Mouse (Mus musculus): ENCODE measurements around the gene Vcam1. TPM values are rescaled to one million over a fixed set of nuclear protein-coding genes. Genes with fewer than 3 reads are reported as not detected.

Vcam1 gene
- polyA plus RNA-seq, 1 experiment = 0.04 TPM

DNA sequence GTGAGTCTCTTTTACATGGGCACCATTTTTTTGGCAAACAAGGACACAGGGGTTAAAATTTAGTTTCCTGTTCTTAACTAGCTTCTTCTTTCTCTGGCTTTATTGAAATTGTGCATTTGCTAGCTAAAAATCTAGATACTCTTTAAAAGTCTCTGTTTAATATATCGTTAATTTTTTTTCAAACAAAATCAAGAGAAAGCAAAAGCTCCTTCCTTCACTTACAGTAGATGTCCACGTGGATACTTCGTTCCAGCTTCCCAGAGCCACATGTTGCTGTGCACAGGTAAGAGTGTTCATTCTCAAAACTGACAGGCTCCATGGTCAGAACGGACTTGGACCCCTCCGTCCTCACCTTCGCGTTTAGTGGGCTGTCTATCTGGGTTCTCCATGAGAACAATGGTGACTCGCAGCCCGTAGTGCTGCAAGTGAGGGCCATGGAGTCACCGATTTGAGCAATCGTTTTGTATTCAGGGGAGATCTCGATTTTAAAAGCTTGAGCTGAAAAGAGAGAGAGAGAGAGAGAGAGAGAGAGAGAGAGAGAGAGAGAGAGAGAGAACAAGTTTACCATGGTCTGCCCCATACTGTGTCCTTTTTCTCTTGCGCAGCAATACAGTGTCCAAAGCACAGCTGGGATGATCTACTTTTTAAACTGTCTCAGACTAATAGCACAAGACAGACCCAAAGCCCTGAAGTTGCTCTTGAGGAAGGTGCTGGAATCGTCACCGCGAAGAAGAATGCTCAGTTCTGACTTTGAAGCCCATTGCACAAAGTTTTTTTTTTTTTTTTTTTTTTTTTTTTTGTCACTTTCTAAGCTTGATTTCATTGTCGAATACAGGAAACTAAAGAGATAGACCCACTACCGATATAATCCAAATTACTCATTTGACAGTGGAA lies 930 bp downstream of the Vcam1 start:
- Histone ChIP-seq H3K9me3 (no peaks in the 10 kb centered on the region), H3K4me3 (replicated peaks) (no peak overlapping the region), H3K27me3 (replicated peaks) (peaks cover 4% of the 10 kb centered on the region), H3K4me1 (peaks cover 10% of the 10 kb centered on the region; the same call in 1 of the 2 replicates), H3K36me3 (replicated peaks; ENCODE audit: low read length) (no peaks in the 10 kb centered on the region)
- TF ChIP-seq GATA1 (IDR thresholded peaks at IDR 0.05; ENCODE audit: borderline replicate concordance, low read length) = no peak

DNA sequence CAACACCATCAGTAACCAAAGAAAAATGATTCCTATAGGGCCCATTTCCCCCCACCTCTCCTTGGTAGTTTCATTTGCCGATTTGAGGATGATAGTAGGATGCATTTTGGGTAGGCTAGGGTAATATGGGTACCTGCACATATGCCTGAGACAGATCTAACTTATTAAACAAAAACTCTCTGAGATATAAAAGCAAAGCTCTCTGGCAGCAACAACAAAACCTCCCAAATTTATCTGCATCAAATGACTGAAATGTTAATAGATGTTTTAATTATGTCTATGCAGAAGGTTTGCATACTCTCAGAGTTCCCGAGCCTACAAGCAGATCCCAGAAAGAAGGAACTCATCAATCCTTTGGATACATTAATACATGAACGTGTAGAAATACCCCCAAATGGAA lies 1.7 kb downstream of the Vcam1 start:
- peaks cover 4% of the 10 kb centered on the region for H3K27me3 ChIP-seq (replicated peaks)
- H3K36me3 ChIP-seq (replicated peaks; ENCODE audit: low read length) = no peaks in the 10 kb centered on the region
- TF ChIP-seq GATA1 (IDR thresholded peaks at IDR 0.05; ENCODE audit: borderline replicate concordance, low read length) (no peak), FLI1 (IDR thresholded peaks at IDR 0.05; ENCODE audit: low read length) (no peak)
- H3K4me3 ChIP-seq (replicated peaks) = no peak overlapping the region
- H3K9me3 ChIP-seq = no peaks in the 10 kb centered on the region
- peaks cover 10% of the 10 kb centered on the region; the same call in 1 of the 2 replicates for H3K4me1 ChIP-seq

DNA sequence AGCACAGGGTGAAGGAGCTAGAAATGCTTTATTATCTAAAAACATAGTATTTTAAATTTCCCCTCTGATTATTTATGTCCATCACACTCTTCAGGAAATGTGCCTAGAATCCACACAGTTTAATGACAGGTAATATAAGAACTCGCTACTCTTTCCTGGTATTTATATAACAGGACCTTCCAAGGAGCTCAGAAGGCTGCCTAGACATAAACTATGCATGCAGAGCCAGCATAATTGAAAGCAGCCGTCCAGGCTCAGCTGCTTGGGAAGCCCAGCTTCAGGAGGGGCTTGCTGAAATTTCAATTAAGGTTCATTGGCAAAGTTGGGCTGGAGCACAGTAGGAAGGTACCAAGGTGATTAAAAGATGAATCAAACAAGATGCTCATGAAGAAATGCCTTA lies 2.2 kb downstream of the Vcam1 start:
- no peaks in the 10 kb centered on the region for H3K36me3 ChIP-seq (replicated peaks; ENCODE audit: low read length)
- no peak for TF ChIP-seq GATA1 (IDR thresholded peaks at IDR 0.05; ENCODE audit: borderline replicate concordance, low read length)
- no peak for TF ChIP-seq FLI1 (IDR thresholded peaks at IDR 0.05; ENCODE audit: low read length)
- H3K4me3 ChIP-seq (replicated peaks) = no peak overlapping the region
- H3K4me1 ChIP-seq = peaks cover 10% of the 10 kb centered on the region; the same call in 1 of the 2 replicates
- no peaks in the 10 kb centered on the region for H3K9me3 ChIP-seq
- peaks cover 4% of the 10 kb centered on the region for H3K27me3 ChIP-seq (replicated peaks)

DNA sequence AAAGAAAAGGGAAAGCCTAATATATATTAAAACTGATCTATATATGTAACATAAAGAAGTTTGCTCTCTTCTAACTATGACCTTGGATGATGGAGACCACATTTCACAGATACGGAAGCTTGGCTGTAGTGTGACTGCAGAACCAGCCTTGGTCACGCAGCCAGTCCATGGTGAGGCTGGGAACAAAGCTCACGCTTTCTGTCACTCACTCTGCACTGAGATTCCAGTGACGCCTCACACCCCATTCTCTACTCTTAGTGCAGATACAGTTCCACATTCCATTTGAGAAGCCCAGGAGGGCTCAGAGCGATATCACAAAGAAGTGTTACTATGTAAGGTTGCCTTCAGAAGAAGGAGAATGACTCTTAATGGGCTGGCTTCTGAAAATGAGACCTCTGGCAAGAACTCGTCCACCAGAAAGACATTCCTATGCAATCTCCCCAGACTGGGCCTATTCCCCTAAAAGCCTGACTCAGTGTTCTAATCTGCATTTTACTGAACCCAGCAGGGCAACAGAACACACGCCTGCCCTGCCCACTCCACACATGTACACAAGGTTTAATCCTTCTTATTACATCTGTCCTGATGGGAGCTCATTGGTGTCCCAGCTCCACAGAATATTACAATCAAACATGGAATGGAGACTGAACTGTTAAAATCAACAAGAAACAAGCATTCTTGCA lies 2.8 kb downstream of the Vcam1 start:
- peak overlapping the region; percentile 20 for H3K4me3 ChIP-seq (replicated peaks)
- no peak for TF ChIP-seq GATA1 (IDR thresholded peaks at IDR 0.05; ENCODE audit: borderline replicate concordance, low read length)
- no peak for TF ChIP-seq FLI1 (IDR thresholded peaks at IDR 0.05; ENCODE audit: low read length)
- no peaks in the 10 kb centered on the region for H3K36me3 ChIP-seq (replicated peaks; ENCODE audit: low read length)
- H3K9me3 ChIP-seq = no peaks in the 10 kb centered on the region
- H3K27me3 ChIP-seq (replicated peaks) = peaks cover 4% of the 10 kb centered on the region
- peaks cover 10% of the 10 kb centered on the region; the same call in 1 of the 2 replicates for H3K4me1 ChIP-seq

DNA sequence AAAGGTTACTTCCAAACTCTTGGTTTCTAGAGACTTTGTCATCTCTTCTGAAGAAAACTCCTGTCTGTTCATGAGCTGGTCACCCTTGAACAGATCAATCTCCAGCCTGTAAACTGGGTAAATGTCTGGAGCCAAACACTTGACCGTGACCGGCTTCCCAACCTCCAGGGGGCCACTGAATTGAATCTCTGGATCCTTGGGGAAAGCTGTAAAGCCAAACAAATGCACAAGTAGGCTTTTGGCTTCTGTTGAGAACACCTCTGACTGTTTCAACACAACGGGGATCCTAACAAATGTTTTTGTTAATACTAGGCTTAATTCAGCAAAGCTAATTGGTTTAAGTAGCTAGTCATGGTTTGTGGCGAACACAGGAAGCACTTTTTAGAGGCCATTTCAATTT lies 3.4 kb downstream of the Vcam1 start:
- H3K9me3 ChIP-seq = no peaks in the 10 kb centered on the region
- H3K36me3 ChIP-seq (replicated peaks; ENCODE audit: low read length) = no peaks in the 10 kb centered on the region
- no peak overlapping the region for H3K4me3 ChIP-seq (replicated peaks)
- H3K4me1 ChIP-seq = peaks cover 10% of the 10 kb centered on the region; the same call in 1 of the 2 replicates
- TF ChIP-seq GATA1 (IDR thresholded peaks at IDR 0.05; ENCODE audit: borderline replicate concordance, low read length) (no peak), FLI1 (IDR thresholded peaks at IDR 0.05; ENCODE audit: low read length) (no peak)
- peaks cover 4% of the 10 kb centered on the region for H3K27me3 ChIP-seq (replicated peaks)

DNA sequence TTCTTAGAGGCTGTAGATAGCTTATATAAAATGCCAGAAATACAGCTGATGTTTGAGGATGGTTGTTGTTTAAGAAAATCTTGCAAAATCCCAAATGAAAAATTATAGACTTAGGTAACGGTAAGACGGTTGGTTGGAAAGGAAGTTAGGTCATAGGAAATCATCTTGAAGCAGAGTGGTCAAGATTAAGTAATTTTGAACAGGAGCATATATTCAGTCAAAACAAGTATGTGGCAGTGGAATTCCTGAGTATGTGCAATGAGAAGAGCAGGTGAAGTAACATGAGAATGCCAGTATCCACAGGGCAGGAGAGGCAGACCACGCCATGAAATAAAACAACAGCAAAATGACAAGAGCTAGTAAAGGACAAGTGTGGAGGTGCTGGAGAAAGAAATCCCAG lies 5.7 kb downstream of the Vcam1 start:
- Histone ChIP-seq H3K9me3 (no peaks in the 10 kb centered on the region), H3K4me3 (replicated peaks) (no peak overlapping the region), H3K4me1 (peaks cover 4% of the 10 kb centered on the region; the same call in 1 of the 2 replicates), H3K36me3 (replicated peaks; ENCODE audit: low read length) (no peaks in the 10 kb centered on the region), H3K27me3 (replicated peaks) (peaks cover 4% of the 10 kb centered on the region)
- no peak for TF ChIP-seq FLI1 (IDR thresholded peaks at IDR 0.05; ENCODE audit: low read length)
- no peak for TF ChIP-seq GATA1 (IDR thresholded peaks at IDR 0.05; ENCODE audit: borderline replicate concordance, low read length)

DNA sequence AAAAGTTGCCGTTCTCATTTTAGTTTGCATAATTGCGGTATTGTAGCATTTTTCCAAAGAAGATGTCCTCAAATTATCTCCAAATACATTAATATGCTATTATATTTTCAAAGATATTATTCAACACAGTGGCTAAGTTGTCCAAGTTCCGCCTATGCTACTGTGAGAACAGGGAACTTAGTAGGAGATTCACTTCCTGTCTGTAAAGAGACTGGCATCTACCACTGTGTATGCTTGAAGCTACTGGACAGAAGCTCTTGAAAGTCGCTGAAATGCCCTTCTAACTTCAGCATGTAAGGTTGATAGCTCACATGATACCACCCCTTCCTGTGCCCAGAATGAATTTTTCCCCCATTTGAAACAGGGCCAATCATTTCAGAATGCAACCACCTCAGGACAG lies 6.8 kb downstream of the Vcam1 start:
- H3K27me3 ChIP-seq (replicated peaks) = peaks cover 4% of the 10 kb centered on the region
- H3K9me3 ChIP-seq = no peaks in the 10 kb centered on the region
- H3K4me3 ChIP-seq (replicated peaks) = no peak overlapping the region
- H3K4me1 ChIP-seq = peaks cover 4% of the 10 kb centered on the region; the same call in 1 of the 2 replicates
- no peaks in the 10 kb centered on the region for H3K36me3 ChIP-seq (replicated peaks; ENCODE audit: low read length)
- TF ChIP-seq FLI1 (IDR thresholded peaks at IDR 0.05; ENCODE audit: low read length) (no peak), GATA1 (IDR thresholded peaks at IDR 0.05; ENCODE audit: borderline replicate concordance, low read length) (no peak)

DNA sequence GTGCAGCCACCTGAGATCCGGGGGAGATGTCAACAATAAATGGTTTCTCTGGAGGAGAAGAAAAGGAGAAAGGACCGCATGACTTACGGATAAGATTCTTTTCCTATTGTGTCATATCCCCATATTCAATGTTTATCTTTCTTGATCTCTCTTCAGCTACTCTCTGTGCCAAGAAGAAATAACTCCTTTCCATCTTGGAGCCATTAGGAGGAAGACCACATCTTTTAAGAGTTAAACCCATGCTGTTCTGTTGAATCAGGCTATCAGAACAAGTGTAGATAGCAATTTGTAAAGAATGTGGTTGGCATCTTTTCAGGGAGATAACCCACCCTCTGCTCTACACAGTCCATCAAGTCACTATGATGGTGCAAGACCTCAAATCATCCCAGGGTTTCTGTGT lies 8.5 kb downstream of the Vcam1 start:
- no peaks in the 10 kb centered on the region for H3K4me1 ChIP-seq
- TF ChIP-seq GATA1 (IDR thresholded peaks at IDR 0.05; ENCODE audit: borderline replicate concordance, low read length) = no peak
- no peak for TF ChIP-seq FLI1 (IDR thresholded peaks at IDR 0.05; ENCODE audit: low read length)
- no peak overlapping the region for H3K4me3 ChIP-seq (replicated peaks)
- peaks cover 2% of the 10 kb centered on the region for H3K27me3 ChIP-seq (replicated peaks)
- H3K9me3 ChIP-seq = no peaks in the 10 kb centered on the region
- no peaks in the 10 kb centered on the region for H3K36me3 ChIP-seq (replicated peaks; ENCODE audit: low read length)

DNA sequence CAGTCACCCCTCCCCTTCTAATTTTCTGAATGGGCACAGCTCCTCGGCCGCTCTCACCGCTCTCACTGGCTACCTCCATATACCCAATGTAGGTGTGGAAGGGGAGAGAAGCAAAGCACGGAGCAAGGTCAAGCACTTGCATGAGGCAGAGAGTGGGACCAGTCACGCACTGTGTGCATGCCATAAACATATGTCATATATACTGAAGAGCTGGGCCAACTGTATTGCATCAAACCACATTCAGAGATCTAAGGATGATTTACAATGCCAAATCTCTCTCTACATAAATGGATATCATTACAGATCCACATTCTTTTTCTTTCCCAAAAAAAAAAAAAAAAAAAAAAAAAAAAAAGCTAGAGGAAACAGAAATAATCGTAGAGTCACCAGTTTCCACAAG lies 9.1 kb downstream of the Vcam1 start:
- no peak for TF ChIP-seq GATA1 (IDR thresholded peaks at IDR 0.05; ENCODE audit: borderline replicate concordance, low read length)
- no peak for TF ChIP-seq FLI1 (IDR thresholded peaks at IDR 0.05; ENCODE audit: low read length)
- no peaks in the 10 kb centered on the region for H3K9me3 ChIP-seq
- H3K4me1 ChIP-seq = no peaks in the 10 kb centered on the region
- no peak overlapping the region for H3K4me3 ChIP-seq (replicated peaks)
- no peaks in the 10 kb centered on the region for H3K36me3 ChIP-seq (replicated peaks; ENCODE audit: low read length)
- H3K27me3 ChIP-seq (replicated peaks) = peaks cover 2% of the 10 kb centered on the region

DNA sequence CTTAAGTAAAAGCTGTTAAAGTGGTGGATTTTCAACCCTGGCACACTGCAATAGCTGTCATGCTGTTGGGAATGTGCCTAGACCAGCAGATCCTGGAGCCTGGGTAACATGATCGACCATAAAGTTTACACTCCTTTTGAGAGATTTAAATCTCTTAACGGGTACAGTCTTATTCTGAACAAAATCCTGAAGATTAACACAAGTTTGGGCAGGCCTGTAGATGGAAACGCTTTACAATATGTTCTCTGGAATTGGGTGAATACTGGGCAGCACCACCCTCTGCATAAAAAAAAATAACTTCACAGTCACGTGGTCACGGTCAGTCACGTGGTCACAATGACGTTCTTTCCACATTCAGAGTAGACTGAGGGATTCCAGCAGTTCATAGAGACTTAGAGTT lies 10.3 kb downstream of the Vcam1 start:
- Histone ChIP-seq H3K9me3 (no peaks in the 10 kb centered on the region), H3K4me1 (no peaks in the 10 kb centered on the region), H3K27me3 (replicated peaks) (peaks cover 2% of the 10 kb centered on the region), H3K4me3 (replicated peaks) (no peak overlapping the region), H3K36me3 (replicated peaks; ENCODE audit: low read length) (no peaks in the 10 kb centered on the region)
- TF ChIP-seq FLI1 (IDR thresholded peaks at IDR 0.05; ENCODE audit: low read length) (no peak), GATA1 (IDR thresholded peaks at IDR 0.05; ENCODE audit: borderline replicate concordance, low read length) (no peak)
